Mouse (Mus musculus) kidney, embryonic 14.5 days (tissue): ENCODE data around the gene Wnt6. TPM values are rescaled to one million over a fixed set of nuclear protein-coding genes. Genes with fewer than 3 reads are reported as not detected.

Experiments
- ATAC-seq: fragments of 200-750 bp; cut with Nextera tagmentation; 2 replicates; pipeline ENCODE4 v1.8.0; 2017; ENCODE audit warnings: moderate number of reproducible peaks, mild to moderate bottlenecking, moderate TSS enrichment, moderate library complexity; ENCODE audit not compliant: low FRiP score, low TSS enrichment
- H3K27ac ChIP-seq: fragments of 300-500 bp; sonication (generic); 2 replicates; pipeline ENCODE4 v1.5.1; 2014; ENCODE audit warnings: low read depth, mild to moderate bottlenecking, low read length, moderate library complexity, mixed read lengths
- H3K27me3 ChIP-seq: fragments of 300-500 bp; sonication (generic); 2 replicates; pipeline ENCODE4 v1.6.1; 2014; ENCODE audit warnings: mild to moderate bottlenecking, low read length; ENCODE audit not compliant: control insufficient read depth, insufficient read depth
- H3K36me3 ChIP-seq: fragments of 300-500 bp; sonication (generic); 2 replicates; pipeline ENCODE4 v1.6.1; 2014; ENCODE audit warnings: low read length, mixed read lengths; ENCODE audit not compliant: control insufficient read depth, insufficient read depth
- H3K4me1 ChIP-seq: fragments of 300-500 bp; sonication (generic); 2 replicates; pipeline ENCODE4 v1.6.1; 2014; ENCODE audit warnings: low read length, mixed read lengths; ENCODE audit not compliant: control insufficient read depth, insufficient read depth
- H3K4me2 ChIP-seq: fragments of 300-500 bp; sonication (generic); replicated peaks from 2 replicates; pipeline ENCODE4 v1.6.1; 2014; ENCODE audit warnings: low read depth, mild to moderate bottlenecking, low read length
- H3K4me3 ChIP-seq: fragments of 300-500 bp; sonication (generic); 2 replicates; pipeline ENCODE4 v1.5.1; 2014; ENCODE audit warnings: mild to moderate bottlenecking, low read length
- H3K9ac ChIP-seq: fragments of 300-500 bp; sonication (generic); 2 replicates; pipeline ENCODE4 v1.6.1; 2014; ENCODE audit warnings: low read depth, mild to moderate bottlenecking, low read length, moderate library complexity
- H3K9me3 ChIP-seq: fragments of 300-500 bp; sonication (generic); 2 replicates; pipeline ENCODE4 v1.6.1; 2016; ENCODE audit warnings: low read length; ENCODE audit not compliant: control insufficient read depth
- WGBS: fragments of 180-500 bp; shearing (Covaris S2); extraction: QIAGEN DNeasy Blood & Tissue Kit; methylation state at CpG from one replicate; pipeline ENCODE4 v1.1.7; 2014; 5-methylcytosine and 5-hydroxymethylcytosine counted together
- polyA plus RNA-seq: library from polyadenylated mRNA; unstranded; fragments of >200 nt; fragmentation: Nextera tagmentation; extraction: Ambion mirVana; gene quantifications from 2 replicates; pipeline ENCODE4 v1.2.1, GENCODE M21; 2014

The Wnt6 gene
- polyA plus RNA-seq, 1 experiment from 2014 or later = 3.4 TPM

- Histone ChIP-seq H3K36me3 (no peaks in the 10 kb centered on the region), H3K4me1 (peaks cover 9% of the 10 kb centered on the region; the same call in 1 of the 2 replicates), H3K9me3 (no peaks in the 10 kb centered on the region), H3K9ac (peak overlapping the region; percentile 20; the same call in 1 of the 2 replicates), H3K27ac (no peak overlapping the region), H3K4me2 (peak overlapping the region; percentile 77), H3K4me3 (peak overlapping the region; percentile 45), H3K27me3 (peaks cover 86% of the 10 kb centered on the region)
- 7% methylated on average over 13 of the region's 13 CpGs for WGBS
- ATAC-seq = no peak
Observed at GRCm38 (mm10) chr1:74783554-74783953, 11.9 kb downstream of the Wnt6 start.

DNA sequence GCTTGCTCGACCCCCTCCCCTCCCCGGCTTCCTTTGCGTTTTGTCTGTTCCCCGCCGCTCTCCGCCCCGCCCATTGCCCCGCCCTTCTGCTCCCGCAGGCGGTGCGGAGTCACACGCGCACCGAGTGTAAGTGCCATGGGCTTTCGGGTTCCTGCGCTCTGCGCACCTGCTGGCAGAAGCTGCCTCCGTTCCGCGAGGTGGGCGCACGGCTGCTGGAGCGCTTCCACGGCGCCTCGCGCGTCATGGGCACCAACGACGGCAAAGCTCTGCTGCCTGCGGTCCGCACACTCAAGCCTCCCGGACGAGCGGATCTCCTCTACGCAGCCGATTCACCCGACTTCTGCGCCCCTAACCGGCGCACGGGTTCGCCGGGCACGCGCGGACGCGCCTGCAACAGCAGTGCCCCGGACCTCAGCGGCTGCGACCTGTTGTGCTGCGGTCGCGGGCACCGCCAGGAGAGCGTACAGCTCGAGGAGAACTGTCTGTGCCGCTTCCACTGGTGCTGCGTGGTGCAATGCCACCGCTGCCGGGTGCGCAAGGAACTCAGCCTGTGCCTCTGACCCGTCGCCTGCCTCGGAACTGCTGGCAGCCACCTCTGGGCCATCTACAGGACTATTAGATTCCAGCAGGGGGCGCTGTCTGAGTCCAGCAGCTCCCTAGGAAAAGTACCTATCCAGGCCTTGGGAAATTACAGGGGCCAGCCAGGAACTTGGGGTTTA, 12.5 kb downstream of the Wnt6 start:
- Histone ChIP-seq H3K4me3 (peak overlapping the region; percentile 45), H3K4me1 (peaks cover 9% of the 10 kb centered on the region; the same call in 1 of the 2 replicates), H3K36me3 (no peaks in the 10 kb centered on the region), H3K9me3 (no peaks in the 10 kb centered on the region), H3K27me3 (peaks cover 89% of the 10 kb centered on the region), H3K27ac (no peak overlapping the region), H3K4me2 (peak overlapping the region; percentile 77), H3K9ac (peak overlapping the region; percentile 20; the same call in 1 of the 2 replicates)
- WGBS = 3% methylated on average over 67 of the region's 67 CpGs
- ATAC-seq = no peak

DNA sequence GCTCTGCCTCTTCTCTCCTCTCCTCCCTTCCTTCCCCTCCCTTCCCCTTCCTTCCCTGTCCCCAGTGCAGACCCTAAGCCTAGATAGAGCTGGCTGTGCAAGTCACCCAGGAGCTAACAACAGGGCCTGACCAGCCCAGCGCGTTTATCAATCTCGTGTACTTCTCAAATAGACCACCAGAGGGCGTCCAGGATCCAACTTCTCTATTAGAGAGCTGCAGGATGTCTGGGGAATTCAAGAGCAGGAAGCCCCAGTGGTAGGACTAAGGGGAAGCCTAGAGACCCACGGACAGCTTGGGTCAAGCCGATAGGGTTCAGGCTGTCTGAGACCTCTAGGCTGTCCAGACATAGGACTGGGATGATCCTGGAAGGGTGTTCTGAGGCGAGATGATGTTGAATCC, 16.2 kb downstream of the Wnt6 start:
- no peak overlapping the region for H3K27ac ChIP-seq
- peaks cover 97% of the 10 kb centered on the region for H3K27me3 ChIP-seq
- H3K9ac ChIP-seq = no peak overlapping the region
- H3K36me3 ChIP-seq = no peaks in the 10 kb centered on the region
- no peak overlapping the region for H3K4me3 ChIP-seq
- ATAC-seq = no peak
- peaks cover 15% of the 10 kb centered on the region; the same call in 1 of the 2 replicates for H3K4me1 ChIP-seq
- H3K9me3 ChIP-seq = no peaks in the 10 kb centered on the region
- 5% methylated on average over 7 of the region's 7 CpGs for WGBS
- H3K4me2 ChIP-seq = no peak overlapping the region

DNA sequence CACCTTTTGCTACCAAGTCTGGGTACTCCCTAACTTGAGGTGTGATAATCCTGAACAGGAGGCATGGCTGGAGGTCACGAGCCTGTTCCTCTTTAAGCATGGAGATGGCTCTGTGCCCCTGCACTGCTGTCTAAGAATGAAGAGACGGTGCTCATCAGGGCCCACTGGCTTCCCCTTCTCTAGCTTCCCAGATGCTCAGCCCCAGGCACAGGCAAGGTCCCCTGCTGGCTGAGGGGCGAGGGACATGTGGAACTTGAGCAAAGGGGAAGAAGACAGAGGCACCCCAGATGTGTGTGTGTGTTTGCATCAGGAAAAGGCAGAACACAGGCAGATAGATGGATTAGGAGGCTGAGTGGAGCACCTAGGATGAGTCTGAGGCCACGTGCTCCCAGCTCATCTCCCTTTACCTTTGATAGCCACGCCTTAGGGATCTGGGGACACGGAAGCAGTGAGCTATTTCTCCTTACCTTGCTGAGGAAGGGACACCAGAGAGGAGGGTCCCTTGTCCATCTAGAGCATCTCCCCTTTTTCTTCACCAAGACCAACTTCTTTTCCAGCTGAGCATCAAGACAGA, 17.0 kb downstream of the Wnt6 start:
- H3K4me3 ChIP-seq = no peak overlapping the region
- H3K4me1 ChIP-seq = peaks cover 13% of the 10 kb centered on the region; the same call in 1 of the 2 replicates
- 27% methylated on average over 6 of the region's 6 CpGs for WGBS

DNA sequence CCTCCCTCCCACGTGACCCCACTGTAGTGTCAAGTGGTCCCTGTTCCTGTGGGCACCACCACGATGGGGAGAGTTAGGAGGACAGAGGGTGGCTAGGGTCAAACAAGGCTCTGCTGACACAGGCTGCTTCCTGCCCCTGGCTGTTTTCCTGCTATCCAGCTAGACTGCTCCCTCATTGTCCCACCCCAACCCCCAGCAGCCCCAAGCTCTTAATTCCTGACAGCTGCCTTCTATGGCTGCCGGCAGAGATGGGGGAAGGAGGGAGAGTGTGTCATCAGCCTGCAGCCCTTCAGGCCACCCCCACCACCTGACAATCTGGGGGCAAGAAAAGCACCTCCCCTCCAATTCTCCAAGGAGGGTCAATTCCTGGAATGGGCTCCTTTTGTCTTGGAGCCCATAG, 18.4 kb downstream of the Wnt6 start:
- ATAC-seq = no peak
- no peak overlapping the region for H3K4me2 ChIP-seq
- no peaks in the 10 kb centered on the region for H3K36me3 ChIP-seq
- H3K27ac ChIP-seq = no peak overlapping the region
- peaks cover 97% of the 10 kb centered on the region for H3K27me3 ChIP-seq
- no peak overlapping the region for H3K9ac ChIP-seq
- peaks cover 16% of the 10 kb centered on the region for H3K4me1 ChIP-seq
- no peak overlapping the region for H3K4me3 ChIP-seq
- 9% methylated on average over 3 of the region's 3 CpGs for WGBS
- no peaks in the 10 kb centered on the region for H3K9me3 ChIP-seq

More for the DNA sequence above, 17.0 kb downstream of the Wnt6 start:
- H3K4me2 ChIP-seq = no peak overlapping the region
- no peaks in the 10 kb centered on the region for H3K36me3 ChIP-seq
- H3K27me3 ChIP-seq = peaks cover 97% of the 10 kb centered on the region
- no peak overlapping the region for H3K9ac ChIP-seq
- no peak overlapping the region for H3K27ac ChIP-seq
- ATAC-seq = no peak
- no peaks in the 10 kb centered on the region for H3K9me3 ChIP-seq

DNA sequence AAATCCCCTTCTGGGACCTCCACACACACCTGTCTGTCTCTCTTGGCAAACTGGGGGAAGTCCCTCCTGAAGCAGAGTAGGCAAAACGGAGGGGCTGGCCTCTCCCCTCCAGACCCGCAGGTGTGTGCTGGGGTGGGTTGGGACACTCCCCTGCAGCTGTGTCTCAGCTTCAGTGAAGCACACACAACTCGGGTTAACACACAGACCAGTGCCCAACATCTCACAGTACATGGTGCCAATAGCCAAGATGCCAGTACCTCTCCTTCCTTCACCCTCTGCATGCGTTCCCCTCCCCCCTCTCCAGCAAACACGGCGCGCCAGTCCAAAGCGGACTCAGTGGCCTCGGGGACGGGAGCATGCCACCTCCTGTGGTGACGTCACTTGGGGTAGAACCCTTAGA, 19.6 kb downstream of the Wnt6 start, which contains the start of gene Wnt10a:
Wnt10a (plus strand) TSS at position 268 of the 400 bp plus-strand sequence.
- no peaks in the 10 kb centered on the region for H3K36me3 ChIP-seq
- H3K4me3 ChIP-seq = peak within 1 kb of the TSS; percentile 26
- peak within 1 kb of the TSS; percentile 48 for H3K4me2 ChIP-seq
- no peak within 1 kb of the TSS for H3K27ac ChIP-seq
- H3K4me1 ChIP-seq = peaks cover 16% of the 10 kb centered on the region
- ATAC-seq = no peak
- H3K9me3 ChIP-seq = no peaks in the 10 kb centered on the region
- 2% methylated on average over 11 of the region's 11 CpGs for WGBS
- H3K27me3 ChIP-seq = peaks cover 99% of the 10 kb centered on the region
- peak within 1 kb of the TSS; percentile 20; the same call in 1 of the 2 replicates for H3K9ac ChIP-seq

DNA sequence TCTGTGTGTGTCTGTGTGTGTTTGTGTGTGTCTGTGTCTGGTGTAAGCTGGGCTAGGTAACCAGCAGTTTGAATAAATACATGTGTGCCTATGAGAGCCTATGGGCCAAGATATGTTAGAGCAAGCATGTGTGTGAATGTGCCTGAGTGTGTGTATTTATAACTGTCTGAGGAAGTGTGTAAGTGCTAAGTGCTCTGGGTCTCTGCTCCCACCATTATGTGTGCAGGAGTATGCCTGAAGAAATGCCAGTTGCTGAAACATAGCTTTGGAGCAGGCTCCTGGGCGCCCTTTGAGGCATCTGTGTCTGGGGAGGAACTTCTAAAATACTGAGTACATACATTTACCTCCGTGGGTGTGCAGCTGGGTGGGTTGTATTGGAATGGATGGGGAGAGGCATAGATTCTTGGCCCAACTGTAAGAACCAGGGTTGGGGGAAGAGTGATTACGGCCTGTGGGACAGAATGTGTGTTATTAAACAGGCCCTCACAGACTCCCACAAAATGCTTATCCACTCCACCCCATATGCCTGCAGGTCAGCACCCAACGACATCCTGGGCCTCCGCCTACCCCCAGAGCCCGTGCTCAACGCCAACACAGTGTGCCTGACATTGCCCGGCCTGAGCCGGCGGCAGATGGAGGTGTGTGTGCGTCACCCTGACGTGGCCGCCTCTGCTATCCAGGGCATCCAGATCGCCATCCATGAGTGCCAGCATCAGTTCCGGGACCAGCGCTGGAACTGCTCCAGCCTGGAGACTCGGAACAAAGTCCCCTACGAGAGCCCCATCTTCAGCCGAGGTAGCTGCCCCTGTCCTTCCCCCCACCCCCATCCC, 21.4 kb downstream of the Wnt6 start:
- Histone ChIP-seq H3K4me2 (no peak overlapping the region), H3K9me3 (no peaks in the 10 kb centered on the region), H3K27me3 (peaks cover 98% of the 10 kb centered on the region), H3K4me3 (no peak overlapping the region), H3K27ac (no peak overlapping the region), H3K9ac (no peak overlapping the region), H3K36me3 (no peaks in the 10 kb centered on the region), H3K4me1 (peaks cover 16% of the 10 kb centered on the region)
- no peak for ATAC-seq
- 19% methylated on average over 19 of the region's 19 CpGs for WGBS

- Histone ChIP-seq H3K36me3 (no peaks in the 10 kb centered on the region), H3K4me3 (peak overlapping the region; percentile 25), H3K27me3 (peaks cover 96% of the 10 kb centered on the region), H3K27ac (no peak overlapping the region), H3K9me3 (no peaks in the 10 kb centered on the region), H3K9ac (peak overlapping the region; percentile 28; the same call in 1 of the 2 replicates), H3K4me2 (peak overlapping the region; percentile 40), H3K4me1 (peaks cover 16% of the 10 kb centered on the region)
- WGBS = 2% methylated on average over 38 of the region's 38 CpGs
- no peak; the same call in none of the 2 replicates for ATAC-seq
Observed at GRCm38 (mm10) chr1:74794487-74795144, 22.9 kb downstream of the Wnt6 start.
